Mouse (Mus musculus) embryonic fibroblast, embryonic 13.5 days (primary cell): ENCODE results near the gene Hnf1b. TPM values are rescaled to one million over a fixed set of nuclear protein-coding genes. Genes with fewer than 3 reads are reported as not detected.
A peak's percentile ranks its signal among the peaks of the same experiment; 100 is the strongest.

Source experiments
- H3K27ac ChIP-seq: 2 replicates; pipeline ENCODE4 v1.5.1; 2012; ENCODE audit warnings: low read length, control low read depth, inconsistent platforms; ENCODE audit not compliant: insufficient read depth
- H3K4me1 ChIP-seq: 2 replicates; pipeline ENCODE4 v1.6.1; 2011; ENCODE audit warnings: low read length; ENCODE audit not compliant: control insufficient read depth, insufficient read depth
- H3K4me3 ChIP-seq: 2 replicates; pipeline ENCODE4 v1.5.1; 2011; ENCODE audit warnings: mild to moderate bottlenecking, control low read depth, low read length; ENCODE audit not compliant: insufficient read depth
- CTCF ChIP-seq: IDR thresholded peaks from 2 replicates; pipeline ENCODE4 v1.5.1; 2011; ENCODE audit warnings: mild to moderate bottlenecking, control low read depth, low read length, moderate library complexity, borderline replicate concordance; ENCODE audit not compliant: insufficient read depth
- POLR2A ChIP-seq: IDR thresholded peaks from 2 replicates; pipeline ENCODE4 v1.6.1; 2011; ENCODE audit warnings: low read depth, mild to moderate bottlenecking, control low read depth, low read length, moderate library complexity
- polyA plus RNA-seq: library from polyadenylated mRNA; stranded (reverse); fragments of >200 nt; gene quantifications from 2 replicates; pipeline ENCODE4 v1.2.4, GENCODE M21; 2011; ENCODE audit warnings: low read depth; ENCODE audit not compliant: missing spikeins, insufficient read length

Gene Hnf1b
- not detected in 2 replicates for polyA plus RNA-seq

GRCm38 (mm10) chr11:83849529-83850335 is at the start of gene Hnf1b:
Gene Hnf1b (plus strand): TSS chr11:83850063.
- no peak within 1 kb of the TSS for H3K4me3 ChIP-seq
- TF ChIP-seq CTCF (no peak), POLR2A (no peak)

GRCm38 (mm10) chr11:83802166-83802565 is 47.7 kb upstream of the Hnf1b start:
- TF ChIP-seq POLR2A (no peak), CTCF (no peak)
- no peak overlapping the region for H3K4me3 ChIP-seq
- H3K4me1 ChIP-seq, result no peaks in the 10 kb centered on the region
- H3K27ac ChIP-seq, result no peak overlapping the region

More at GRCm38 (mm10) chr11:83849529-83850335, at the start of gene Hnf1b:
- Histone ChIP-seq H3K4me1 (no peaks in the 10 kb centered on the region), H3K27ac (no peak within 1 kb of the TSS)

- H3K4me1 ChIP-seq, result no peaks in the 10 kb centered on the region
- no peak overlapping the region for H3K4me3 ChIP-seq
- no peak for TF ChIP-seq POLR2A
- no peak for TF ChIP-seq CTCF
Measured at GRCm38 (mm10) chr11:83802581-83802980, 47.3 kb upstream of the Hnf1b start.

GRCm38 (mm10) chr11:83810441-83810840 is 39.4 kb upstream of the Hnf1b start:
- no peak overlapping the region for H3K4me3 ChIP-seq
- H3K27ac ChIP-seq, result no peak overlapping the region
- TF ChIP-seq CTCF, result no peak
- no peaks in the 10 kb centered on the region for H3K4me1 ChIP-seq

More at GRCm38 (mm10) chr11:83802581-83802980, 47.3 kb upstream of the Hnf1b start:
- no peak overlapping the region for H3K27ac ChIP-seq

GRCm38 (mm10) chr11:83815191-83815590 is 34.7 kb upstream of the Hnf1b start:
- TF ChIP-seq POLR2A (no peak), CTCF (no peak)
- no peaks in the 10 kb centered on the region; the same call in 1 of the 2 replicates for H3K4me1 ChIP-seq
- no peak overlapping the region for H3K27ac ChIP-seq
- H3K4me3 ChIP-seq, result no peak overlapping the region

- Histone ChIP-seq H3K4me1 (no peaks in the 10 kb centered on the region; the same call in 1 of the 2 replicates), H3K27ac (no peak overlapping the region), H3K4me3 (no peak overlapping the region)
- no peak for TF ChIP-seq POLR2A
- TF ChIP-seq CTCF, result peak; percentile 29; the same call in 1 of the 2 replicates
Measured at GRCm38 (mm10) chr11:83815628-83816027, 34.2 kb upstream of the Hnf1b start.

GRCm38 (mm10) chr11:83817048-83817447 is 32.8 kb upstream of the Hnf1b start:
- TF ChIP-seq POLR2A, result no peak
- TF ChIP-seq CTCF, result no peak
- Histone ChIP-seq H3K4me3 (no peak overlapping the region), H3K4me1 (no peaks in the 10 kb centered on the region; the same call in 1 of the 2 replicates), H3K27ac (no peak overlapping the region)

- Histone ChIP-seq H3K27ac (no peak overlapping the region), H3K4me3 (no peak overlapping the region), H3K4me1 (no peaks in the 10 kb centered on the region; the same call in 1 of the 2 replicates)
- no peak for TF ChIP-seq CTCF
- TF ChIP-seq POLR2A, result no peak
Measured at GRCm38 (mm10) chr11:83817994-83818393, 31.9 kb upstream of the Hnf1b start.

GRCm38 (mm10) chr11:83818591-83819127 is 31.2 kb upstream of the Hnf1b start:
- Histone ChIP-seq H3K4me1 (no peaks in the 10 kb centered on the region; the same call in 1 of the 2 replicates), H3K27ac (no peak overlapping the region), H3K4me3 (no peak overlapping the region)
- TF ChIP-seq CTCF (no peak), POLR2A (no peak)

GRCm38 (mm10) chr11:83819806-83820483 is 29.9 kb upstream of the Hnf1b start:
- TF ChIP-seq POLR2A (no peak), CTCF (no peak)
- Histone ChIP-seq H3K4me1 (no peaks in the 10 kb centered on the region; the same call in 1 of the 2 replicates), H3K27ac (no peak overlapping the region), H3K4me3 (no peak overlapping the region)
